Mouse (Mus musculus): ENCODE measurements around the gene Chd8.

GRCm38 (mm10) chr14:52306100-52306499 is 48.5 kb upstream of the Chd8 start:
- TF ChIP-seq KAT2A (IDR thresholded peaks at IDR 0.05; ENCODE audit: insufficient replicate concordance, low read length) (no peak), POLR2A (IDR thresholded peaks at IDR 0.05; ENCODE audit: low read depth, low read length) (no peak), CTCF (conservative IDR thresholded peaks at IDR 0.05 in 1 of 2, IDR thresholded peaks at IDR 0.05 in 1 of 2; ENCODE audit: low read depth in 2 of 2, low read length in 2 of 2) (no peak), ZKSCAN1 (IDR thresholded peaks at IDR 0.05; ENCODE audit: borderline replicate concordance, low read depth, low read length) (no peak), EP300 (IDR thresholded peaks at IDR 0.05; ENCODE audit: low read length) (no peak), TCF12 (IDR thresholded peaks at IDR 0.05; ENCODE audit: low read depth, low read length) (no peak), CHD2 (IDR thresholded peaks at IDR 0.05; ENCODE audit: low read length) (no peak), UBTF (IDR thresholded peaks at IDR 0.05; ENCODE audit: low read depth, low read length) (no peak)

All from CH12.LX (cell line).